Mouse (Mus musculus) MEL-GATA-1-ER (cell line): Measurements from ENCODE around the gene Dync1i1.

Experiments used
- DNase-seq: peaks from one replicate; pipeline ENCODE4 v3.0.0-alpha.2; 2012; ENCODE audit warnings: low read depth; ENCODE audit errors: extremely low read depth

Dync1i1 gene

DNA sequence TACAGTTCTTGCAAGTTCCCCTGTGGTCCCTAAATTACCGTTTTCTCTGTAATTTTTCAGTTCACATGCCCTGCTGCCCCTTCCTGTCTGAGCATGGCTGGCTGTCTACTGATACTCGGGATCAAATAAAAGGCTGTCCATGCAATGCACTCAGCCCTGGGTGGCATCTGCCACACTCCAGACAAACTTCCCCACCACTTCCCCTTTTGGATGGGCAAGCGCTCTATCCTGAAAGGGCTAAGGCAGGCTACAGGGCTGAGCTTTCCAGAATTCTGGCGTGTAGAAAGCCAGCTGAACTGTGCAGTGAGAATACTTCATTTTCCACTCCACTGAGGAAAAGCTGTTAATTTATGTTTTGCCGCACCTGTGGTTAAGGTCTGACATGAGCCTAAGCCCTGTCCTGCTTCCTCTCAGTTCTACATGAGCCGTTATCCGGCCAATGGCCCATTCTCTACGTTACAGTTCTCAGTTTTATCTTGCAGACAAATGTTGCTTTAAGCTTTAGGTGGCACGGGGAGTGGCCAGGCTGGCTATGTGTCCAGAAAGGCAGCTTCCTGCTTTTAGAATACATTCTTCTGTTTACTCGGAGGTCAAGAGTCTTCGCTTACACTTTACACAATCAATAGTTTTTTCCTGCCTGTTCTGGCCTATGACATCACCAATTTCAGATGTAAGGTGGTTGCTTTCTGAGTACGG is 321.4 kb downstream of the Dync1i1 start:
- DNase-seq: no peak

DNA sequence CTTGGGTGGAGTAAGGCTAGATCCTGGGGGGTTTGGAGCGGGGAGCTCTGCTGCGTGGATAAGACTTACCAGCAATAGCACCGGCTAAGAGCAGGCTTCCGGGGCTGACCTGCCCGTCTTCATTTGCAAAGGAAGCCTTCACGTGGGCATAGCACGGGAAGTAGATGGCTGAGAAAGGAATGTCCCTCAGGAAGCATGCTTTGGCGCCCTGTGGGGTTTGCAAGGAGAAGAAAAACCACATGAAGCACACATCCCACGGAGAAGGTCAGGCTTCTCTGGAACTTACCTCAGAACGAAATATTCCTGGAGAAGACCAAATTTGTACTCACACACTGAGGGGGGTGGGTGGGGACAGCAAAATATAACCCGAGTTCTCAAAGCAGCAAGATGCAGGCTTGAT is 327.3 kb downstream of the Dync1i1 start:
- DNase-seq: no peak

DNA sequence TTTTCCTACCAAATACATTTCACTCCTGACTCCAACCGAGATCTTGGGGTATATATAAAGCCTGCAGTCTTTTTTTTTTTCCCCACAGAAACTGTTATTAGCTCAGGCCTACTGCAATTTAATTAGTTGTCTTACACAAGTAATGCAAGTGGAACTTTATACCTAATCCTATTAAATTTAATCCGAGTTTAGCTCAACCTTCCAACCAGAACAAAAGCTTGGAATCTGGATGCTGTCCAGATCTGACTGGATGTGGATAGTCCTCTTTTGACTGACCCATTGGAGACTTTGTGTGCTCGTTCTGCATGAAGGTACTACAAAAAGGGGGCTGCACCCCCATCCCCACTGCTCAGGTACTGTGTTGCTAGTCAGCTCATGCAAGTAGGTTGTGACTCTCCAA is 328.5 kb downstream of the Dync1i1 start:
- DNase-seq: no peak

DNA sequence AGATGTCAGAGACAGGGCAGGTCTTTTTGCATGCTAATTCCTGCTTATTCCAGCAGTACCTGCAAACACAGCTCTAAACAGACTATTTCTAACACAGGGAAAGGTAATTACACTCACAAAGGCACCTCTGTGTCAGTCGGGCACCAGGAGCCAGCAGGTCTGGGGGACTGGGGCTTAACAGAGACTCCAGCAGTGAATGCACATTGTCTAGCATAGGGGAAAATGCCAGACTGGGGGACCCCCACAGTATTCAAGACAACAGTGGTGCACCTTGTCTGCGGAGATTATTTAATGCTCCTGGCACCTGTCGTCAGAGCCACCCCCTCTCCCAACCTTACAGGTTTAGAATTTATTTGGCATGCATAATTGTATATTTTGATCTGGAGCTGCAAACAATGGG is 333.1 kb downstream of the Dync1i1 start:
- DNase-seq: no peak

DNA sequence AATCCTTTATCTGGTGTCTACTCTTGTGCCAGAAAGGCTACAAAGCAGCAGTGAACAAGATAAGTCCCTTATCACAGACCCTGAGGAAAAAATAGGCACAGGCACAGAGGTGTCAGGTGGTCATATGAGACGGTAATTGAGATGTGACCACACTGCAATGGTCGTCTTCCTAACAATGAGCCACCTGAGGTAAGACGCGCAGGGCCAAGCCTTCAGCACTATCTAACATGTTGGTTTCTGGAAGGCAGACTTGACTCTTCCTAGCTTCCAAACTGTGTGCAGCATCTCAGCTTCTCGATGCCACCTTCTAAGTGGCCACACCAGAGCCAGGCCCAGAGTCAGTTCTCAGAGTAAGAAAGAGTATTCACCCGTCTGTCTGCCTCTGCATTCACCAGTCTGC is 341.8 kb downstream of the Dync1i1 start:
- DNase-seq: no peak

DNA sequence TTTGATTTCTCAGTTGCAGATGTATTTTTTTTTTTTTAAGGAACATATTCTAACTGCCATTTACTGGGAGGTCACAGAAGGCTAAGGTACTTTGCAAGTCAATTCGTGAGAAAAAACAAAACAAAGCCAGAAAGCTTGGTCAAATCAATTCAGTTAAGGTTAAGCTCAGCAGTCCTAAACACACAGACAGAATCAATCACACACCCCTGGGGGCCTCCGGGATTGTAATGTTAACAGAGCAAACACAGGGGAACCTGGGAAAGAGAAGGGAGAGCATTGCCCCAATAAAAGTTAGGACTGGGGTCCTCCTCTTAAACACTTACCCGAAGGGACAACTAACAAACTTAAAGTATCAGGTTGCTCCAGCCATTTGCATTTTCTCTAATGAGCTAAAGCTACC is 344.6 kb downstream of the Dync1i1 start:
- no peak for DNase-seq

DNA sequence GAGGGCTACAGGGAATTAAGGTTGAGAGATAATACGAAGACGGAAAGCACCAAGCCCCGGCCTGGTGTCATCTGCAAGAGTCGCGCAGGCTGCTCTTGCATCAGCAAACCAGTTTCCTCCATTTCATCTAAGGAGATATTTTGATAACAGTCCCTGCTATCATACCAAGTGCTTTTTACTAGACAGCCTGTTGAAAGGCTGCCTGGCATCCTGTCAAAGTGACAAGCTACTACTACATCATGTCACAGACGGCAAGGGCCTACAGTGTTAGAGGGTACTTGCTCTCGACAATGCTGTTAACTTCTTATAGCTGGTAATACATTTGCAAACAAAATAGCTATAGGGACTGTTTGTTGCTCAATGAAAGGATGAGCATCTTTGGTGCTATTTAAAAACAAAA is 345.6 kb downstream of the Dync1i1 start:
- no peak for DNase-seq

DNA sequence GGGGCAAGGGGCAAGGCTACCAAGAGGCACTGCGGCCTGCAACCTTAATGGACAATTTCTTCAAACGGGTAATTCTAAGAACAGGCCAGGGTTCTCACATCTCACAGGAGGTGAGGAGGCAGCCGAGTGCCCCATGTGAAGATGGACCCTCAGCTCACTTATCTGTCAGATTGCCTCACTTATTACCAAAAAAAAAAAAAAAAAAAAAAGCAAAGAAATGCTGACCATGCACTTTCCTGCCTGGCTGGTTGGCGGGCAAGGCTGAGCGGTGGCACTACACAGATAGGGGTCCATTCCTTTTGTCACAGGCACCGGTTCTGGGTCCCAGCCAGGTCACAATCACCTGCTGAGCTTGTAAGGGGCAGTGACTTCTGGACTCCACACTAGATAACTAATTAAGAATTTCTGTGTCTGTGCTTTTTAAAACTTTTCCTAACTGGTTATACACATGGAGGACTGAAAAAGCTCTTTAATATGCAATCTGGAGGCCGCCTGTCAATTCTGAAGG is 350.6 kb downstream of the Dync1i1 start:
- DNase-seq: no peak

DNA sequence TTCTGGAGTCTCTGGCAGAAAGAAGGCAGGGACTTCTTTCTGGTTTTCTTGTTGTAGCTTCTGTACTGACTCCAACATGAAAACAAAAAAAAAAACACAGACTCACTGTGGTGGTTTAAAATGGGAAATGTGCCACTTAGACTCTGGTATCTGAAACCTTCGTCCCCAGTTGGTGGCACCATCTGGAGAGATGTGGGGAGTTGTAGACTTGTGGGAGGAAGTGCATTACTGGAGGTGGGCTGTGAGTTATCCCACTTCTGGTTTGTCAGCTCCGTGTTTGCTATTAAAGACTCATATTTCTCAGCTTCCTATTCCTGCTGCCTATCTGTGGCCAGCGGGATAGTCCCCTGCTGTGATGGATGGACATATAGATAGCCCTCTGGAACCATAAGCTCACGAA is 351.8 kb downstream of the Dync1i1 start:
- no peak for DNase-seq
